Mouse (Mus musculus): ENCODE data around the gene Flt3l. TPM values are rescaled to one million over a fixed set of nuclear protein-coding genes. Genes with fewer than 3 reads are reported as not detected.

The Flt3l gene
- polyA plus RNA-seq, 1 experiment: 24.4 TPM

DNA sequence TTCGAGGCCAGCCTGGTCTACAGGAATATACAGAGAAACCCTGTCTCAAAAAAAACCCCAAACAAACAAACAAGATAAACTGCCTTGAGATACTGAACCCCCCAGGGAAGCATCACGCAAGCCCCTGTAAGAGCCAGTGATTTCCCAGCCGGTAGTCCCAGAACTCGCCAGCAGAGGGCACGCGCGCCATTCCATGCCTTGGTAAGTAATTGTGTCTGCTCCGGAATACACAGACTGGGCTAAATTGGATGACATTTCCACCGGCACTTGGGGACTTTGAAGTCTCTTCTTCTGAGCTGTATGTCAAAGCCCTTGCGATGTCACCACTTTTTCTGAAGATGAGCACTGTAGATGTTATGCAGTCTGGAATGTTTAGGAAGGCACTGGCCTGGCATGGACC is 56.4 kb downstream of the Flt3l start:
- no peak overlapping the region for H3K4me3 ChIP-seq (replicated peaks; ENCODE audit: insufficient read depth, low read depth, low read length)
- no peak overlapping the region for H3K27ac ChIP-seq (ENCODE audit: insufficient read depth, low read length)
- WGBS: under 1% methylated on average over 10 of the region's 10 CpGs
- DNase-seq: peak; percentile 80 to 90
- no peaks in the 10 kb centered on the region for H3K27me3 ChIP-seq (ENCODE audit: control insufficient read depth, insufficient read depth, low read length)
- peaks cover 8% of the 10 kb centered on the region for H3K4me1 ChIP-seq (ENCODE audit: control insufficient read depth, insufficient read depth, low read length)
- no peak for TF ChIP-seq POLR2A (IDR thresholded peaks at IDR 0.05; ENCODE audit: borderline replicate concordance, insufficient read depth, low read length)
- peak; percentile 89 for TF ChIP-seq CTCF (IDR thresholded peaks at IDR 0.05; ENCODE audit: borderline replicate concordance, insufficient read depth, low read depth, low read length)

Other genes starting within 250 kb of the Flt3l start
- 105 and 117 TPM in 2 replicates for gene Med25, start 243.7 kb downstream of the Flt3l start, polyA plus RNA-seq (2012; rRNA removed)
- gene Fuz, start 240.4 kb downstream of the Flt3l start, polyA plus RNA-seq (2012; rRNA removed): 29.0 and 31.9 TPM in 2 replicates
- 216 and 229 TPM in 2 replicates for gene Ap2a1, start 206.9 kb downstream of the Flt3l start, polyA plus RNA-seq (2012; rRNA removed)
- 0.16 and 0.40 TPM in 2 replicates for gene Tsks, start 193.2 kb downstream of the Flt3l start, polyA plus RNA-seq (2012; rRNA removed)
- gene Cpt1c, start 161.6 kb downstream of the Flt3l start, polyA plus RNA-seq (2012; rRNA removed): 129 and 137 TPM in 2 replicates
- 225 and 227 TPM in 2 replicates for gene Prmt1, start 149.9 kb downstream of the Flt3l start, polyA plus RNA-seq (2012; rRNA removed)
- gene Irf3, start 138.8 kb downstream of the Flt3l start, polyA plus RNA-seq (2012; rRNA removed): 126 and 130 TPM in 2 replicates
- gene Bcl2l12, start 137.7 kb downstream of the Flt3l start, polyA plus RNA-seq (2012; rRNA removed): 6.0 and 6.4 TPM in 2 replicates
- gene Scaf1, start 120.1 kb downstream of the Flt3l start, polyA plus RNA-seq (2012; rRNA removed): 115 and 120 TPM in 2 replicates
- gene Rras, start 118.5 kb downstream of the Flt3l start, polyA plus RNA-seq (2012; rRNA removed): 29.7 and 29.9 TPM in 2 replicates
- 22.6 and 23.3 TPM in 2 replicates for gene Prr12, start 83.6 kb downstream of the Flt3l start, polyA plus RNA-seq (2012; rRNA removed)
- 106 and 112 TPM in 2 replicates for gene Nosip, start 74.0 kb downstream of the Flt3l start, polyA plus RNA-seq (2012; rRNA removed)
- 23.3 and 23.7 TPM in 2 replicates for gene Prrg2, start 73.8 kb downstream of the Flt3l start, polyA plus RNA-seq (2012; rRNA removed)
- 7.6 and 8.6 TPM in 2 replicates for gene Rcn3, start 44.2 kb downstream of the Flt3l start, polyA plus RNA-seq (2012; rRNA removed)
- gene Fcgrt, start 32.6 kb downstream of the Flt3l start, polyA plus RNA-seq (2012; rRNA removed): 32.1 and 33.7 TPM in 2 replicates
- 392 and 433 TPM in 2 replicates for gene Rps11, start 12.0 kb downstream of the Flt3l start, polyA plus RNA-seq (2012; rRNA removed)
- gene Rpl13a, start 7.7 kb downstream of the Flt3l start, polyA plus RNA-seq (2012; rRNA removed): 1,090 and 1,228 TPM in 2 replicates
- 0.16 TPM in 1 of 2 replicates, not detected in the other for gene Gm45713, start 201 bp downstream of the Flt3l start, polyA plus RNA-seq (2012; rRNA removed)
- 52.3 and 53.1 TPM in 2 replicates for gene Pih1d1, start 17.9 kb upstream of the Flt3l start, polyA plus RNA-seq (2012; rRNA removed)
- 17.2 and 18.0 TPM in 2 replicates for gene Aldh16a1, start 18.2 kb upstream of the Flt3l start, polyA plus RNA-seq (2012; rRNA removed)
- 397 and 476 TPM in 2 replicates for gene Slc17a7, start 27.5 kb upstream of the Flt3l start, polyA plus RNA-seq (2012; rRNA removed)
- 0.54 and 0.57 TPM in 2 replicates for gene Gfy, start 43.1 kb upstream of the Flt3l start, polyA plus RNA-seq (2012; rRNA removed)
- not detected in 2 replicates for gene Pth2, start 44.6 kb upstream of the Flt3l start, polyA plus RNA-seq (2012; rRNA removed)
- gene Ccdc155, start 68.5 kb upstream of the Flt3l start, polyA plus RNA-seq (2012; rRNA removed): 1.9 and 2.4 TPM in 2 replicates
- 0.36 and 0.51 TPM in 2 replicates for gene Dkkl1, start 75.7 kb upstream of the Flt3l start, polyA plus RNA-seq (2012; rRNA removed)
- 4.7 and 5.0 TPM in 2 replicates for gene Tead2, start 79.3 kb upstream of the Flt3l start, polyA plus RNA-seq (2012; rRNA removed)
- gene Cd37, start 102.7 kb upstream of the Flt3l start, polyA plus RNA-seq (2012; rRNA removed): 3.1 and 4.3 TPM in 2 replicates
- 2.6 and 3.1 TPM in 2 replicates for gene Slc6a16, start 104.7 kb upstream of the Flt3l start, polyA plus RNA-seq (2012; rRNA removed)
- not detected in 2 replicates for gene Slc6a21, start 141.1 kb upstream of the Flt3l start, polyA plus RNA-seq (2012; rRNA removed)
- gene Trpm4, start 197.3 kb upstream of the Flt3l start, polyA plus RNA-seq (2012; rRNA removed): 17.5 and 18.9 TPM in 2 replicates
- gene Hrc, start 198.9 kb upstream of the Flt3l start, polyA plus RNA-seq (2012; rRNA removed): 0.11 and 0.31 TPM in 2 replicates
- gene Ppfia3, start 230.6 kb upstream of the Flt3l start, polyA plus RNA-seq (2012; rRNA removed): 84.3 and 85.9 TPM in 2 replicates
- 92.6 and 103 TPM in 2 replicates for gene Lin7b, start 234.2 kb upstream of the Flt3l start, polyA plus RNA-seq (2012; rRNA removed)